Mouse (Mus musculus): ENCODE data around the gene Nmnat3.
A peak's percentile ranks its signal among the peaks of the same experiment; 100 is the strongest.
"Not testable (repeated sequence)": the region's sequence is repeated elsewhere in the genome, so short reads cannot be mapped to it uniquely, and the experiment has no call there.

Gene Nmnat3

GRCm38 (mm10) chr9:98287135-98287534, at the start of gene Nmnat3:
Nmnat3 (plus strand) TSS chr9:98287435.
- not testable (repeated sequence) for H3K4me3 ChIP-seq (replicated peaks; ENCODE audit: low read length); H3K36me3 ChIP-seq (ENCODE audit: insufficient read depth, low read length); H3K27me3 ChIP-seq (ENCODE audit: insufficient read depth, low read length); H3K4me1 ChIP-seq (replicated peaks; ENCODE audit: low read depth, low read length); H3K9me3 ChIP-seq (ENCODE audit: low read length)

GRCm38 (mm10) chr9:98243481-98243880, 43.8 kb upstream of the Nmnat3 start:
- H3K4me1 ChIP-seq (replicated peaks; ENCODE audit: low read depth, low read length): no peaks in the 10 kb centered on the region

DNA sequence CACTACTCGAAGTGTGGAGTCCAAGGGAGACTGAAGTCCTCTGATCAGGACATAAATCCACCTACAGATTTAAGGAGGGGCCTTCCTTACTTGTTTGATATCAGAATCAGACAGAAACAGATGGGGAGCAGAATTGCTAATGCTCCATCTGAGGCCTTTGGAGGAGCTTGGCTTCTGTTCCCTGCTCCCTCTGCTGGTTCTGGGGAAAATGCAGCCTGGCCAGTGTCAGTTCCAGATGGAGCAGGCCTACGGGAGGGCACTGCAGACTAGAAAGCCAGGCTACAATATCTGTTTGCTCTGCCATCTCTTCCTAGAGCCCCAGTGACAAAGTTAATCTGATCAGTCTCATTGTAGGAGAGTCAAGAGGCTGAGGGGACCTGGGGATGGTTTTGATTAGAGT, 43.0 kb upstream of the Nmnat3 start:
- Histone ChIP-seq H3K27me3 (ENCODE audit: insufficient read depth, low read length) (no peaks in the 10 kb centered on the region; the same call in none of the 2 replicates), H3K4me3 (replicated peaks; ENCODE audit: low read length) (no peak overlapping the region), H3K4me1 (replicated peaks; ENCODE audit: low read depth, low read length) (no peaks in the 10 kb centered on the region), H3K9me3 (ENCODE audit: low read length) (peaks cover 3% of the 10 kb centered on the region; the same call in 1 of the 2 replicates), H3K36me3 (ENCODE audit: insufficient read depth, low read length) (no peaks in the 10 kb centered on the region)
- TF ChIP-seq NANOG (IDR thresholded peaks at IDR 0.05; ENCODE audit: borderline replicate concordance, low read length) (no peak), CTCF (conservative IDR thresholded peaks at IDR 0.05; ENCODE audit: low read length) (peak; percentile 26)

More at GRCm38 (mm10) chr9:98243481-98243880, 43.8 kb upstream of the Nmnat3 start:
- Histone ChIP-seq H3K4me3 (replicated peaks; ENCODE audit: low read length) (no peak overlapping the region), H3K36me3 (ENCODE audit: insufficient read depth, low read length) (no peaks in the 10 kb centered on the region), H3K9me3 (ENCODE audit: low read length) (no peaks in the 10 kb centered on the region), H3K27me3 (ENCODE audit: insufficient read depth, low read length) (peaks cover 2% of the 10 kb centered on the region)
- TF ChIP-seq NANOG (IDR thresholded peaks at IDR 0.05; ENCODE audit: borderline replicate concordance, low read length) (no peak), CTCF (conservative IDR thresholded peaks at IDR 0.05; ENCODE audit: low read length) (no peak), POU5F1 (IDR thresholded peaks at IDR 0.05; ENCODE audit: borderline replicate concordance, low read length) (no peak)

DNA sequence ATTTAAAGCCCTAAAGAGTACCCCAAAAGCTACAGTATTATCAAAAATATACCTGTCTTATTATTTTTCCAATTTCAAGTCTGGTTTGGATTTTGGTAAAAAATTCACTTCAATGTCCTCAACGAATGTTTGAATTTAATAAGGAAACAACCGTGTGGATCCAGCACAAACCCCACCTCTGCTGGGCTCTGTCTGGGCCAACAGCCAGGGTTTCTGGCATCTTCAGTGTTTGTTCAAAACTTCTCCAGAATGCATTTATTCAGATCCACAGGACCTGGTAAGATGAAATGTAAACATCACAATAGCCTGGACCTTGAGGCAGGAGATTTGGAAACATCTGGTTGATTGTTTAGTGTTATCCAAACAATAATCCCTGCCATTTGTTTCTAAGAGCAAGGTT, 42.0 kb upstream of the Nmnat3 start:
- Histone ChIP-seq H3K36me3 (ENCODE audit: insufficient read depth, low read length) (no peaks in the 10 kb centered on the region), H3K4me1 (replicated peaks; ENCODE audit: low read depth, low read length) (no peaks in the 10 kb centered on the region), H3K9me3 (ENCODE audit: low read length) (peaks cover 9% of the 10 kb centered on the region; the same call in 1 of the 2 replicates), H3K4me3 (replicated peaks; ENCODE audit: low read length) (no peak overlapping the region), H3K27me3 (ENCODE audit: insufficient read depth, low read length) (no peaks in the 10 kb centered on the region; the same call in none of the 2 replicates)
- TF ChIP-seq NANOG (IDR thresholded peaks at IDR 0.05; ENCODE audit: borderline replicate concordance, low read length) (no peak), POU5F1 (IDR thresholded peaks at IDR 0.05; ENCODE audit: borderline replicate concordance, low read length) (no peak), CTCF (conservative IDR thresholded peaks at IDR 0.05; ENCODE audit: low read length) (no peak)

DNA sequence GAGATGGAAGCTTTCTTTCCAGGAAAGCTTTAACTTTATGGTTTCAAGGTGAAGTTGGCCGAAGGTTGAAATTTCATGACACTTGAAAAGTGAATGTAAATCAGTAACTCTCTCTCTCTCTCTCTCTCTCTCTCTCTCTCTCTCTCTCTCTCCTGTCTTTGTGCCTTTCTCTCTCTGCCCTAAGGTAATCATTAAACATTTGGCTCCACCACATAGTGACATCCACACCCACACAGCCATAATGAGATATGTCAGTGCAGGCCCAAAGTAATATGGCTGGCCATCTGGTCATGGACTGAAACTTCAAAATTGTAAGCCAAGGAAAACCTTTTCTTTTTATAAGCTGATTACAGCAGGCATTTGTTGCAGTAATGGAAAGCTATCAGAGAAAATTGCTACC, 40.9 kb upstream of the Nmnat3 start:
- no peaks in the 10 kb centered on the region; the same call in 1 of the 2 replicates for H3K27me3 ChIP-seq (ENCODE audit: insufficient read depth, low read length)
- no peaks in the 10 kb centered on the region for H3K4me1 ChIP-seq (replicated peaks; ENCODE audit: low read depth, low read length)
- no peak overlapping the region for H3K4me3 ChIP-seq (replicated peaks; ENCODE audit: low read length)
- no peak for TF ChIP-seq NANOG (IDR thresholded peaks at IDR 0.05; ENCODE audit: borderline replicate concordance, low read length)
- TF ChIP-seq CTCF (conservative IDR thresholded peaks at IDR 0.05; ENCODE audit: low read length): no peak
- no peak for TF ChIP-seq POU5F1 (IDR thresholded peaks at IDR 0.05; ENCODE audit: borderline replicate concordance, low read length)
- H3K36me3 ChIP-seq (ENCODE audit: insufficient read depth, low read length): no peaks in the 10 kb centered on the region
- peaks cover 9% of the 10 kb centered on the region; the same call in 1 of the 2 replicates for H3K9me3 ChIP-seq (ENCODE audit: low read length)

GRCm38 (mm10) chr9:98260210-98260609, 27.0 kb upstream of the Nmnat3 start:
- Histone ChIP-seq H3K9me3 (ENCODE audit: low read length) (peaks cover 14% of the 10 kb centered on the region), H3K4me3 (replicated peaks; ENCODE audit: low read length) (no peak overlapping the region), H3K36me3 (ENCODE audit: insufficient read depth, low read length) (no peaks in the 10 kb centered on the region), H3K4me1 (replicated peaks; ENCODE audit: low read depth, low read length) (no peaks in the 10 kb centered on the region), H3K27me3 (ENCODE audit: insufficient read depth, low read length) (no peaks in the 10 kb centered on the region)
- TF ChIP-seq CTCF (conservative IDR thresholded peaks at IDR 0.05; ENCODE audit: low read length) (no peak), POU5F1 (IDR thresholded peaks at IDR 0.05; ENCODE audit: borderline replicate concordance, low read length) (no peak), NANOG (IDR thresholded peaks at IDR 0.05; ENCODE audit: borderline replicate concordance, low read length) (no peak)

- TF ChIP-seq CTCF (conservative IDR thresholded peaks at IDR 0.05; ENCODE audit: low read length) (no peak), NANOG (IDR thresholded peaks at IDR 0.05; ENCODE audit: borderline replicate concordance, low read length) (no peak), POU5F1 (IDR thresholded peaks at IDR 0.05; ENCODE audit: borderline replicate concordance, low read length) (no peak)
- Histone ChIP-seq H3K4me1 (replicated peaks; ENCODE audit: low read depth, low read length) (no peaks in the 10 kb centered on the region), H3K27me3 (ENCODE audit: insufficient read depth, low read length) (no peaks in the 10 kb centered on the region), H3K9me3 (ENCODE audit: low read length) (peaks cover 14% of the 10 kb centered on the region), H3K36me3 (ENCODE audit: insufficient read depth, low read length) (no peaks in the 10 kb centered on the region), H3K4me3 (replicated peaks; ENCODE audit: low read length) (no peak overlapping the region)
Observed at GRCm38 (mm10) chr9:98261461-98262011, 25.7 kb upstream of the Nmnat3 start.

DNA sequence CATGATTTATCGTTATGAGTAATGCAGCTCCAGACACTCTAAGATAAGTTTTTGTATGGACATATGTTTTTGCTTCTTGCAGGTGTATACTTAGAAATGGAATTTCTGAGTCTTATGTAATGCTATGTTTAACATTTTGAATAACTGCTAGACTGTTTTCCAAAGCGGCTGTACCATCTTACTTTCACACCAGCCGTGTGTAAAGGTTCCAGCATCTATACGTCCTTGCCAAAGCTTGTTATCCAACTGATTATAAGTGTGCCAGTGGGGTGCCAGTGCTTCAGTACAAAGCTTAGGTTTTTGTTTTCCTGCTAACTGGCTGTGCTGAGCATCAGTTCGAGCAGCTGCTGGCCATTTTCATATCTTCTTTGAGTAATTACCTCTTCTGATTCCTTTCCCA, 22.3 kb upstream of the Nmnat3 start:
- Histone ChIP-seq H3K4me3 (replicated peaks; ENCODE audit: low read length) (no peak overlapping the region), H3K27me3 (ENCODE audit: insufficient read depth, low read length) (no peaks in the 10 kb centered on the region)
- TF ChIP-seq NANOG (IDR thresholded peaks at IDR 0.05; ENCODE audit: borderline replicate concordance, low read length) (no peak), POU5F1 (IDR thresholded peaks at IDR 0.05; ENCODE audit: borderline replicate concordance, low read length) (no peak)

GRCm38 (mm10) chr9:98272734-98273133, 14.5 kb upstream of the Nmnat3 start:
- TF ChIP-seq POU5F1 (IDR thresholded peaks at IDR 0.05; ENCODE audit: borderline replicate concordance, low read length) (no peak), NANOG (IDR thresholded peaks at IDR 0.05; ENCODE audit: borderline replicate concordance, low read length) (no peak), CTCF (conservative IDR thresholded peaks at IDR 0.05; ENCODE audit: low read length) (no peak)

More for the DNA sequence above, 22.3 kb upstream of the Nmnat3 start:
- Histone ChIP-seq H3K36me3 (ENCODE audit: insufficient read depth, low read length) (no peaks in the 10 kb centered on the region), H3K9me3 (ENCODE audit: low read length) (0 out of 2 replicates have a peak, but pooled peaks cover 2% of the 10 kb centered on the region), H3K4me1 (replicated peaks; ENCODE audit: low read depth, low read length) (no peaks in the 10 kb centered on the region)

More at GRCm38 (mm10) chr9:98272734-98273133, 14.5 kb upstream of the Nmnat3 start:
- H3K36me3 ChIP-seq (ENCODE audit: insufficient read depth, low read length): no peaks in the 10 kb centered on the region
- H3K27me3 ChIP-seq (ENCODE audit: insufficient read depth, low read length): no peaks in the 10 kb centered on the region
- H3K4me1 ChIP-seq (replicated peaks; ENCODE audit: low read depth, low read length): no peaks in the 10 kb centered on the region
- no peak overlapping the region for H3K4me3 ChIP-seq (replicated peaks; ENCODE audit: low read length)
- no peaks in the 10 kb centered on the region for H3K9me3 ChIP-seq (ENCODE audit: low read length)

All from E14TG2a.4 (cell line).